Mouse (Mus musculus): ENCODE results near the gene Skint8.
"Not testable (repeated sequence)": the region's sequence is repeated elsewhere in the genome, so short reads cannot be mapped to it uniquely, and the experiment has no call there.

The Skint8 gene

DNA sequence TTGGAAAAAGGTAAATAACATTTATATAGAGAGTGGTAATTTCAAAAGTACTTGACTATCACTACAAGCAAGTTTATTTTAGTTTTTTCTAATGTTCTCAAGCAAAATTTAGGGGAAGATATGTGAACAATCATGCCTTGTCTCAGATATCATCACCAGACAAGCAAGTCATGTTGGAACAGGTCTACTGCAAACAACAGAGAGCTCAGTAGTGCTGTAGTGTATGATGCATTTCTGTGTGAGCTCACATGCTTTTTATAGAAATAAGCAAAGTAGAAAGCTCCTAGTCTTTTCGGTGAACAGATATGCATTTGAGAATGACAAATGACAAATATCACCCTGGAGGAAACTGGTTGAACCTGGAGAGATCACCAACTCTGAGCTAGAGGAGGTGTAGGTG lies at the start of gene Skint8:
Gene Skint8, plus strand, starts transcription at position 301 of the 400 bp plus-strand sequence.
- DNase-seq (ENCODE audit: extremely low spot score, low read depth, low spot score): no peak

DNA sequence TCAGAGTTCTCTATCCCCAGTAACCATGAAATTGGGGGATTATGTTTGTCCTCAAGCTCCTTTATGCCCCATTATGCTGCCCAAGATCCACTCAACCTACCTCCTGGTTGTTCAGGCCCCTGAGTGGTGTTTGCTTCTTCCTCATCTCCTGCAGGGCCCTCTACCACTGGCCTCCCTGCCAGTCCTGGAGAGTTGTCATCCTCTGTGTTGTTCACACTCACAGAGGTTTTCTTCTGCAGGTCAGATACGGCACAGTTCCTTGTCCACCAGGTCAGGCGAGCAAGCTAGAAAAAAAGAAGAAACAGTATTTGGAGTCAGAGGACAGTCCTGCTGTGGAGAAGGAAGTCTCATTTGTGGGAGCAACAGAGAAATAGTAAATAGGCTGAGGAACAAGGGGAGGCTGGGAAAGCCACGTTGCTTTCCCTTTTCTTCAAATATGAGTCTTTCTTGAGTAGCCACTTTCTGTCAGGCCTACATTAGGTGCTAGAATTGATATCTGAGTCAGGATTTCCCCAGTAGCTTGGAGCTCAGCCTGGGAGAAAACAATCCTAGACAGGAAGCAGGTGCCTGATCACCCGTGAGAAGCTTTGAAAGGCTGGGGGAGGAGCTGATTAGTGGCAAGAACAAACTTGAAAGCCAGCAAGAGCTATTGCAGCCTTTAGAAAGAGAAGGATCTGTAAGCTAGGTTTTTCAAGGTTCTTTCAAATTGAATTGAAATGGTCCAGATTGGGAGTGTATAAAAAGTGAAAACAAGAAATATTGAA lies 38.9 kb upstream of the Skint8 start:
- DNase-seq (ENCODE audit: extremely low spot score, low read depth, low spot score): no peak

DNA sequence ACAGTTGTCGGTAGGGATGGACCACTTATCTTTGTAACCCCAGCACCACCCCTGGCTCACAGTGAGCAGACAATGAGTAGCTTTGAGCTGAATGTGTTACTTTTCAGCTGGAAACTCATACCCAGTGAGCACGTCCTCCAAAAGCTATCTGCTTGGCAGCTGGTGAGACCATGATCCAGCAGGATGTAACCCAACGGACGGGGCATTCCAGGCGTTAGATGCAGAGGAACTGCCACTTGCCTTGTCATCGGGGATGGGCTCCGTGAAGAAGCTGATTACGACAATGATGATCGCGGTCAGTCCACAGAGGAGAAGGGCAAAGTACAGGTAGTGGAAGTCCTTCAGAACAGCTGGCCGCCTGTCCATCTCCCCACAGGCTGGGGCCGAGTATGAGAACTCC lies 35.6 kb upstream of the Skint8 start:
- no peak for DNase-seq (ENCODE audit: extremely low spot score, low read depth, low spot score)

DNA sequence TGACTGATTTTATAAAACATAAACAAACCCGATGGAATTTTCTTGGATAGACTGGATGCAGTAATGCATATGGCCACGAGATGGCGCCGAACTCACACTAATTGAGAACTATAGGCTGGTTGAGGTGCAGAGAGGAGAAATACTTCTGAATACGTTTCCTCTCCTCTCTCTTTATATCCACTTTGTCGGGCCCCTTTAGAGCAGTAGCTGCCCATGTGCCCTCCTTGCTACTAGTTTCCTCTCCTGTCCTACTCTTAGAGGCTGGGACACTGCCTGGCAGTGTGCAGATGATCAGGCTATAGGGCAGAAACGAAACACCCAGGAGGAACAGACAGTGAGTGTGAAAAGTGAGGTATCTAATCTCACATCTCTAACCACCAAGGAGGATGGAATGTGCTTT lies 33.2 kb upstream of the Skint8 start:
- DNase-seq (ENCODE audit: extremely low spot score, low read depth, low spot score): peak; percentile 12

DNA sequence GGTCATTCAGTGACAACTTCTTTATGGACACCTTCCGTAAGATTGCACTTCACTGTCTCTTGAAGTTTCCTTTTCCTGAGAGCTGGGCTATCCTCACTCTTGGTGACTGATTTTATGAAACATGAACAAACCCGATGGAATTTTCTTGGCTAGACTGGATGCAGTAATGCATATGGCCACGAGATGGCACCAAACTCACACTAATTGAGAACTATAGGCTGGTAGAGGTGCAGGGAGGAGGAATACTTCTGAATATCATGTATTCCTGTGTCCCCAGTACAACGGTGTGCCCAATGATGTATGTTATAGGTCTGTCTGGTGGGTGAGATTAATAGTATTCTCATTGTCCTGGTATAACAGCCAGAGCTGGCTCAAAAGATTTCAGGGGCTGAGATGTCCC lies 32.6 kb upstream of the Skint8 start:
- DNase-seq (ENCODE audit: extremely low spot score, low read depth, low spot score): peak; percentile 64

DNA sequence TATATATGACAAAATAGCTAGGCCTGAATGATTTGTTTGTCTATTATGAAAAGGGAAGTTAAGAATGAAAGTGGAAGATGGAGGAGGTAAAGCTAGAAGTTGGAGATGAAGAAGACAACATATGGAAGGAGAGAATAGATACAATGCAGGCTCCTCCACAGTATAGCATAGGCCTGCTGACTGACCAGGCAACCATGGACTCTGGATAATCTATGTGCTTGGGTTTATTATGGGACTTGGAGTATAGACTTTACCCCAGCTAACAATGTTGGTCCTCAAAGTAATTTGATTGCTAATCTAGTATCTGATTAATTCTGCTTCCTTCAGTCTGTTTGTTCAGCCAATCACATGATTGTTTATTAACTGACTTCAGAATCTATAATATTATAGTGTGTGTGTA lies 27.1 kb upstream of the Skint8 start:
- no peak for DNase-seq (ENCODE audit: extremely low spot score, low read depth, low spot score)

DNA sequence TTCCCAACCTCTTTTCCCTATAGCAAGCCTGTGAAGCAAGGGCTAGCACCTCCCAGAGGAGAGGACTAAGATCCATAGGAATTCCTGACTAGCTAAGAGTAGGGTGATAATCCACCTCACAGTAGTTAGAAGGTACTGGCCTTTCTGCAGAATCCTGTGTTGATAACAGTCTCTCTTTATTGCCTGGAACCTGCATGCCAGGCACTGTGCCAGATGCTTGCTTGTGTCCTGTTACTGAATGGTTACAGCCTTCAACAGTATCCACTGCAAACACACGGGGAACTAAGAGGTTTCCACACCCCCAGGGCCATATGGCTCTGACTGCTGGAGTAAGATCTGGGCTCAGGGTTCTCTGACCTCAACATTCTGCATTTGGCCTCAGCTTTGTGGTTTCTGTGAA lies 21.4 kb upstream of the Skint8 start:
- DNase-seq (ENCODE audit: extremely low spot score, low read depth, low spot score): no peak

DNA sequence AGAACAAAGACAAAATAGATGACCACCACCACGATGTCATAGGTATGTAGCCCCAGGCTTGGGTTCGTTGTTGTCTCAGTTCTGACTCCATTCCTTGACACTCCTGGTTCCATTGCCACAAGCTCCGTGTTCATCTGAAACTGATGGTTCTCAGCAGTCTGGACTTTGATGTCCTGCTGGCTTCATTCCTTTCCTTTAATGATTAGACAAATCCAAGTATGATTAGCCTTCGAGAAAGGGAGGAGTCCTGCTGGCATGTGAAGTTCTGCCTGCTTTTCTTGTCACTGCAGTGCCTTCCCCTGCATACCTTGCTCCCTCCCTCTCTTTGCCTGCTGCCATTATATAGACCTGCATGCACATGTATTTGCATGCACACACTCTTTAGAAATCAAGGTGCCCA lies 20.6 kb upstream of the Skint8 start:
- DNase-seq (ENCODE audit: extremely low spot score, low read depth, low spot score): no peak

DNA sequence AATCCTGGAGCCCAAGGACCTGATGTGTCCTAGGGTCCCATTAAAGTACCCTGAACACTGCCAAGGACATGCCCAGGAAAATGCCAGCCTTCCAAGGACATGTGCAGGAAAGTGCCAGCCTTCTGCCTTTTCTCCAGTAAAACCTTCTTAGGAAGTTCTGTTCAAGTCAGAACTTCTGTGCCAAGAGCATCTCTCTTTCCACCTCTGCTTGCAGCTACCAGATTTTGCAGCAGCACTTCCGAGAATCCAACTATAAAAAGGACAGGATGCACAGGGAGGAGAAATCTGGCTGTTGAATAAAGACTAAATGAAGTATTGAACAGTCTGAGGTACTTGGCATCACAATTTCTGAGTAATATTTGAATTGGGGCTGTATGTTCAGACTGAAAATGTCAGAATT lies 18.7 kb upstream of the Skint8 start:
- not testable (repeated sequence) for DNase-seq (ENCODE audit: extremely low spot score, low read depth, low spot score)

DNA sequence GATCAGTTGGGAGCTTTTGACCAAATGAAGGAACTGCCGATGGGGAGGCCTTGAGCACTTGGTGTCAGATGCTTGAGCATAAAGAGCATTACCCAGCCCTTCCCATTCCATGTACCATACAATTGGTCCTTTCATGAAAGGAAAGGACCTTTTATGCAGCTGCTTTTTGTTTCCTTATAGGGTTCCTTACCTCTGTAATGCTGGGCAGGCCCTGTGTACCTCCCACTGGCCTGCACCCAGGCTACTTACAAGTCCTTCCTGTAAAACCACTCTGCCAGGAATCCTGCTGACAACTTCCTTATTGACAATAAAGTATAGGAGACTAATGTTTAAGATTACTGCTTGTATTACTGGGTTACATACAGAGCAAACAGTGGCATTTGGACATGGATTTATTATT lies 17.7 kb upstream of the Skint8 start:
- no peak for DNase-seq (ENCODE audit: extremely low spot score, low read depth, low spot score)

DNA sequence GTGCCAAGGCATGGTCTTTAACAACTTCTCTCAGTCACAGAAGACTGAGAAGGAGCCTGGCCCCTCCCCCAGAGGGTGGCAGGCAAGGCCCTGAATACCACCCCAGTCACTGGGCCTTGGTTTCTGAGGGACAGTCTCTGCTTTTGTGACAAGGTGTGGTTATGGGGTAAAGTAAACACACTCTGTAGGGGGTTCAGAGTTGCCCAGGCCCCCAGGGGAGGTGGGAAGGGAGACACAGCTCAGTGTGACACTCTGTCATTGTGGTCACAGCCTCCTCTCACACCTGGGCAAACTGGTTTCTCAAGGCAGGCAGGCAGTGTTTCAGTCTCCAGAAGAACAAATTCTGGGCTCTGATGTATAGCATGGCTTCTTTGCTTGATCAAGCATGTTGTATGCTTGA lies 16.4 kb upstream of the Skint8 start, which contains the start of gene Slc5a9:
Gene Slc5a9, minus strand, starts transcription at position 144 of the 400 bp plus-strand sequence.
- no peak for DNase-seq (ENCODE audit: extremely low spot score, low read depth, low spot score)

DNA sequence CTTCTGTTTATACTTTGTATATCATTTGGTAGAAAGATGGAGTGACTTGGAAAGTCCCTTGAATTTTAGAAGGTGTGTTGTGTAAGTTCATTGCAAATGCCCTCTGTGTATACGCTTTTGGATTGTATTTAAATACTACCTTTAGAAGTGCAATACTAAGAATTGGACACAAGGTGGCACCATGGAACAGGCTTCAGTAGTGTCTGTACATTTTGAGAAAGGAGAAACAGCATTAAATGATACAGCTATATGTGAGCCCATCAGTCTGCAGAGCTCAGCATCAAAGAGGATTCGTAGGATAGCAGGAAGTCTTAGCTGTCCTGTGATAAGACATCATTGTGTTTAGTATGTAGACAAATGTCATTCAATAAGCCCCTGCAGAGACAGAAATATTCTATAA lies 11.3 kb upstream of the Skint8 start:
- peak; percentile 30 for DNase-seq (ENCODE audit: extremely low spot score, low read depth, low spot score)

DNA sequence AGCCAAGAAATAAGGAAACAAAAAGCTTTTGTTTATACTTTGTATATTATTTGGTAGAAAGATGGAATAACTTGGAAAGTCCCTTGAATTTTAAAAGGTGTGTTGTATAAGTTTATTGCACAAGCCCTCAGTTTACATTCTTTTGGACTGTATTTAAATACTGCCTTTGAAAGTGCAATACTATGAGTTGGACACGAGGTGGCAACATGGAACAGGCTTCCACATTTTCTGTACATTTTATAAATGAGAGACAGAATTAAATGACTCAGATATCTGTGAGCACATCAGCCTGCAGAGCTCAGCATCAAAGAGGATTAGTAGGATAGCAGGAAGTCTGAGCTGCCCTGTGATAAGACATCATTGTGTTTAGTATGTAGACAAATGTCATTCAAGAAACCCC lies 42.1 kb downstream of the Skint8 start:
- no peak for DNase-seq (ENCODE audit: extremely low spot score, low read depth, low spot score)

DNA sequence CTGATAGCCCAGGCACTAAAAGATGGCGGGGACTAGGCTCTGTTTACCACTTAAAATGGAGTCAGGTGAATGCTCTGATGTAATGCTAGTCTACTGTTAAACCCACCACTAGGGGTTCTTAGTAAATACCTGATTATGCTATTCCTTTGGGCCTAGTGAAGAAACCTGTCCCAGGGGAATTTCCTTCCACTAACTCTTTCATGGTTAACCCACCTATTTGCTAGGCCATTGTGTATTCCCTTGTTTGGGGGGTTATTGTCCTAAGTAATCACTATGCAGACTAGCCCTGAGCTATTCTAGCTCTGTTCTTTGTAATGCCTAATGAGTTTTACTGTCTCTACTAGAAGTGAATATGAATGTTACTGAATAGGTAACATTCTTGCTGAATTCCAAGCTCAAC lies 44.0 kb downstream of the Skint8 start:
- not testable (repeated sequence) for DNase-seq (ENCODE audit: extremely low spot score, low read depth, low spot score)

DNA sequence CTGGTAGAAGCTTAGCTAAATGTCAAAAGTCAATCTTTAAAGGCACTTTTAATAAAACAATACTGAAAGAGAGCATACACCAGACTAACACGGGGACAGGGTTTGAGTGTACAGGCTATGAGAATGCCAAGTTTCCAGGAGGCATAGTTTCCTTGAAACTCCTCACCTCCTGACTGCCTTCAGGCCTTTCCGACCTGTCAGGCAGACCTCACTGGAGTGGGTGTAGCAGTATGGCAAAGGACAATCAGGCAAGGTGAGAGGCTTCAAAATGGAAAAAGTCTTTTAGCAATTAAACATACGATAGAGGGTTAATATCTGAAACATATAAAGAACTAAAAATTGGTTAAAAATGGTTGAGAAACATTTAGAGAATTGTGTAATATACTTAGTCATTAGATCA lies 44.5 kb downstream of the Skint8 start:
- no peak for DNase-seq (ENCODE audit: extremely low spot score, low read depth, low spot score)

DNA sequence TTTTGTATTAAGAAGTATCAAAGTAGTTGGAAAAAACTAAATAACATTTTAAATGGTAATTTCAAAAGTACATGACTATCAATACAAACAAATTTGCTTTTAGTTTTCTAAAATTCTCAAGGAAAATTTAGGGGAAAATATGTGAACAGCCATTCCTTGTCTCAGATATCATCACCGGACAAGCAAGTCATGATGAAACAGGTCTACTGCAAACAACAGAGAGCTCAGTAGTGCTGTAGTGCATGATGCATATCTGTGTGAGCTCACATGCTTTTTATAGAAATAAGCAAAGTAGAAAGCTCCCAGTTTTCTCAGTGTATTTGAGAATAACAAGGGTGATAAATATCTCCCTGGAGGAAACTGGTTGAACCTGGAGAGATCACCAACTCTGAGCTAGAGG lies 53.4 kb downstream of the Skint8 start, which contains the start of gene Skint7:
Gene Skint7, plus strand, starts transcription at position 301 of the 400 bp plus-strand sequence.
- no peak for DNase-seq (ENCODE audit: extremely low spot score, low read depth, low spot score)
